Mouse (Mus musculus): ENCODE measurements around the gene Dmap1. TPM values are rescaled to one million over a fixed set of nuclear protein-coding genes. Genes with fewer than 3 reads are reported as not detected.
A peak's percentile ranks its signal among the peaks of the same experiment; 100 is the strongest.

Dmap1 gene
- polyA plus RNA-seq, 1 experiment from 2014 or later, result 89.9 TPM

GRCm38 (mm10) chr4:117645031-117645435, 37.0 kb downstream of the Dmap1 start:
- DNase-seq (ENCODE audit: low spot score), result no peak
- 57% methylated on average over 22 of the region's 22 CpGs for WGBS
- peak overlapping the region; percentile 10; the same call in 1 of the 2 replicates for H3K4me2 ChIP-seq (ENCODE audit: low read depth, low read length)
- H3K9me3 ChIP-seq (replicated peaks; ENCODE audit: control insufficient read depth, low read length), result no peaks in the 10 kb centered on the region
- H3K4me1 ChIP-seq (ENCODE audit: control insufficient read depth, insufficient read depth, low read length), result no peaks in the 10 kb centered on the region; the same call in 1 of the 2 replicates
- H3K27ac ChIP-seq (replicated peaks; ENCODE audit: low read depth, low read length), result no peak overlapping the region
- H3K4me3 ChIP-seq (ENCODE audit: low read depth, low read length), result no peak overlapping the region
- H3K9ac ChIP-seq (replicated peaks; ENCODE audit: low read length), result no peak overlapping the region
- peak; percentile 83 for ATAC-seq (replicated peaks; ENCODE audit: insufficient number of reproducible peaks, low FRiP score, low TSS enrichment, low read depth)
- no peaks in the 10 kb centered on the region for H3K36me3 ChIP-seq (replicated peaks; ENCODE audit: control insufficient read depth, insufficient read depth, low read depth, low read length)
- no peaks in the 10 kb centered on the region for H3K27me3 ChIP-seq (ENCODE audit: control insufficient read depth, insufficient read depth, low read length)

- no peak for ATAC-seq (replicated peaks; ENCODE audit: insufficient number of reproducible peaks, low FRiP score, low TSS enrichment, low read depth)
These were observed 40.3 kb downstream of the Dmap1 start for GRCm38 (mm10) chr4:117641804-117642203.

GRCm38 (mm10) chr4:117640925-117641703, 41.0 kb downstream of the Dmap1 start:
- H3K4me3 ChIP-seq (ENCODE audit: low read depth, low read length), result no peak overlapping the region
- no peak overlapping the region for H3K4me2 ChIP-seq (ENCODE audit: low read depth, low read length)
- H3K4me1 ChIP-seq (ENCODE audit: control insufficient read depth, insufficient read depth, low read length), result no peaks in the 10 kb centered on the region
- no peak overlapping the region for H3K27ac ChIP-seq (replicated peaks; ENCODE audit: low read depth, low read length)
- DNase-seq (ENCODE audit: low spot score) (no peak), ATAC-seq (replicated peaks; ENCODE audit: insufficient number of reproducible peaks, low FRiP score, low TSS enrichment, low read depth) (no peak)
- WGBS, result 89% methylated on average over 1 of the region's 1 CpGs
- no peak overlapping the region for H3K9ac ChIP-seq (replicated peaks; ENCODE audit: low read length)
- H3K36me3 ChIP-seq (replicated peaks; ENCODE audit: control insufficient read depth, insufficient read depth, low read depth, low read length), result no peaks in the 10 kb centered on the region
- no peaks in the 10 kb centered on the region for H3K27me3 ChIP-seq (ENCODE audit: control insufficient read depth, insufficient read depth, low read length)
- no peaks in the 10 kb centered on the region for H3K9me3 ChIP-seq (replicated peaks; ENCODE audit: control insufficient read depth, low read length)

More at GRCm38 (mm10) chr4:117641804-117642203, 40.3 kb downstream of the Dmap1 start:
- Histone ChIP-seq H3K27me3 (ENCODE audit: control insufficient read depth, insufficient read depth, low read length) (no peaks in the 10 kb centered on the region), H3K9ac (replicated peaks; ENCODE audit: low read length) (no peak overlapping the region), H3K4me3 (ENCODE audit: low read depth, low read length) (no peak overlapping the region), H3K27ac (replicated peaks; ENCODE audit: low read depth, low read length) (no peak overlapping the region), H3K4me1 (ENCODE audit: control insufficient read depth, insufficient read depth, low read length) (no peaks in the 10 kb centered on the region), H3K9me3 (replicated peaks; ENCODE audit: control insufficient read depth, low read length) (no peaks in the 10 kb centered on the region), H3K36me3 (replicated peaks; ENCODE audit: control insufficient read depth, insufficient read depth, low read depth, low read length) (no peaks in the 10 kb centered on the region), H3K4me2 (ENCODE audit: low read depth, low read length) (no peak overlapping the region)
- no peak for DNase-seq (ENCODE audit: low spot score)
- WGBS, result 64% methylated on average over 1 of the region's 1 CpGs

- H3K27me3 ChIP-seq (ENCODE audit: control insufficient read depth, insufficient read depth, low read length), result no peaks in the 10 kb centered on the region
- H3K4me1 ChIP-seq (ENCODE audit: control insufficient read depth, insufficient read depth, low read length), result no peaks in the 10 kb centered on the region
- no peak overlapping the region for H3K9ac ChIP-seq (replicated peaks; ENCODE audit: low read length)
- no peak overlapping the region for H3K4me2 ChIP-seq (ENCODE audit: low read depth, low read length)
- DNase-seq (ENCODE audit: low spot score), result no peak
- H3K27ac ChIP-seq (replicated peaks; ENCODE audit: low read depth, low read length), result no peak overlapping the region
- no peaks in the 10 kb centered on the region for H3K36me3 ChIP-seq (replicated peaks; ENCODE audit: control insufficient read depth, insufficient read depth, low read depth, low read length)
- no peak for ATAC-seq (replicated peaks; ENCODE audit: insufficient number of reproducible peaks, low FRiP score, low TSS enrichment, low read depth)
- 69% methylated on average over 22 of the region's 22 CpGs for WGBS
- H3K9me3 ChIP-seq (replicated peaks; ENCODE audit: control insufficient read depth, low read length), result no peaks in the 10 kb centered on the region
- H3K4me3 ChIP-seq (ENCODE audit: low read depth, low read length), result no peak overlapping the region
These were observed 45.0 kb downstream of the Dmap1 start for GRCm38 (mm10) chr4:117636891-117637613.

GRCm38 (mm10) chr4:117636152-117636551, 45.9 kb downstream of the Dmap1 start:
- Histone ChIP-seq H3K27ac (replicated peaks; ENCODE audit: low read depth, low read length) (no peak overlapping the region), H3K9me3 (replicated peaks; ENCODE audit: control insufficient read depth, low read length) (no peaks in the 10 kb centered on the region), H3K36me3 (replicated peaks; ENCODE audit: control insufficient read depth, insufficient read depth, low read depth, low read length) (no peaks in the 10 kb centered on the region), H3K4me2 (ENCODE audit: low read depth, low read length) (no peak overlapping the region), H3K9ac (replicated peaks; ENCODE audit: low read length) (no peak overlapping the region), H3K27me3 (ENCODE audit: control insufficient read depth, insufficient read depth, low read length) (no peaks in the 10 kb centered on the region), H3K4me1 (ENCODE audit: control insufficient read depth, insufficient read depth, low read length) (no peaks in the 10 kb centered on the region), H3K4me3 (ENCODE audit: low read depth, low read length) (no peak overlapping the region)
- DNase-seq (ENCODE audit: low spot score) (no peak), ATAC-seq (replicated peaks; ENCODE audit: insufficient number of reproducible peaks, low FRiP score, low TSS enrichment, low read depth) (no peak)
- 89% methylated on average over 4 of the region's 4 CpGs for WGBS

- Histone ChIP-seq H3K9me3 (replicated peaks; ENCODE audit: control insufficient read depth, low read length) (no peaks in the 10 kb centered on the region), H3K4me1 (ENCODE audit: control insufficient read depth, insufficient read depth, low read length) (no peaks in the 10 kb centered on the region), H3K27me3 (ENCODE audit: control insufficient read depth, insufficient read depth, low read length) (no peaks in the 10 kb centered on the region), H3K36me3 (replicated peaks; ENCODE audit: control insufficient read depth, insufficient read depth, low read depth, low read length) (no peaks in the 10 kb centered on the region), H3K27ac (replicated peaks; ENCODE audit: low read depth, low read length) (no peak overlapping the region), H3K4me3 (ENCODE audit: low read depth, low read length) (no peak overlapping the region), H3K9ac (replicated peaks; ENCODE audit: low read length) (no peak overlapping the region), H3K4me2 (ENCODE audit: low read depth, low read length) (no peak overlapping the region)
- WGBS, result 94% methylated on average over 7 of the region's 7 CpGs
- ATAC-seq (replicated peaks; ENCODE audit: insufficient number of reproducible peaks, low FRiP score, low TSS enrichment, low read depth) (no peak), DNase-seq (ENCODE audit: low spot score) (no peak)
These were observed 47.4 kb downstream of the Dmap1 start for GRCm38 (mm10) chr4:117634642-117635041.

GRCm38 (mm10) chr4:117633527-117633926, 48.5 kb downstream of the Dmap1 start:
- DNase-seq (ENCODE audit: low spot score) (no peak), ATAC-seq (replicated peaks; ENCODE audit: insufficient number of reproducible peaks, low FRiP score, low TSS enrichment, low read depth) (no peak)
- WGBS, result 90% methylated on average over 5 of the region's 5 CpGs

GRCm38 (mm10) chr4:117630053-117630670, 51.9 kb downstream of the Dmap1 start:
- DNase-seq (ENCODE audit: low spot score), result no peak
- 78% methylated on average over 6 of the region's 6 CpGs for WGBS
- ATAC-seq (replicated peaks; ENCODE audit: insufficient number of reproducible peaks, low FRiP score, low TSS enrichment, low read depth), result no peak

More at GRCm38 (mm10) chr4:117633527-117633926, 48.5 kb downstream of the Dmap1 start:
- H3K4me2 ChIP-seq (ENCODE audit: low read depth, low read length), result no peak overlapping the region
- no peaks in the 10 kb centered on the region for H3K36me3 ChIP-seq (replicated peaks; ENCODE audit: control insufficient read depth, insufficient read depth, low read depth, low read length)
- H3K9ac ChIP-seq (replicated peaks; ENCODE audit: low read length), result no peak overlapping the region
- H3K4me3 ChIP-seq (ENCODE audit: low read depth, low read length), result no peak overlapping the region
- H3K27me3 ChIP-seq (ENCODE audit: control insufficient read depth, insufficient read depth, low read length), result no peaks in the 10 kb centered on the region
- H3K27ac ChIP-seq (replicated peaks; ENCODE audit: low read depth, low read length), result no peak overlapping the region
- no peaks in the 10 kb centered on the region for H3K4me1 ChIP-seq (ENCODE audit: control insufficient read depth, insufficient read depth, low read length)
- no peaks in the 10 kb centered on the region for H3K9me3 ChIP-seq (replicated peaks; ENCODE audit: control insufficient read depth, low read length)

More at GRCm38 (mm10) chr4:117630053-117630670, 51.9 kb downstream of the Dmap1 start:
- no peaks in the 10 kb centered on the region for H3K36me3 ChIP-seq (replicated peaks; ENCODE audit: control insufficient read depth, insufficient read depth, low read depth, low read length)
- H3K4me2 ChIP-seq (ENCODE audit: low read depth, low read length), result no peak overlapping the region
- no peak overlapping the region for H3K4me3 ChIP-seq (ENCODE audit: low read depth, low read length)
- H3K27me3 ChIP-seq (ENCODE audit: control insufficient read depth, insufficient read depth, low read length), result no peaks in the 10 kb centered on the region
- no peak overlapping the region for H3K27ac ChIP-seq (replicated peaks; ENCODE audit: low read depth, low read length)
- H3K9ac ChIP-seq (replicated peaks; ENCODE audit: low read length), result no peak overlapping the region
- no peaks in the 10 kb centered on the region for H3K9me3 ChIP-seq (replicated peaks; ENCODE audit: control insufficient read depth, low read length)
- H3K4me1 ChIP-seq (ENCODE audit: control insufficient read depth, insufficient read depth, low read length), result no peaks in the 10 kb centered on the region

All from embryonic facial prominence, embryonic 11.5 days (tissue).